Mouse (Mus musculus) heart, embryonic 16.5 days (tissue): ENCODE measurements at regions not wholly inside any gene's neighbourhood (a gene's known extent, or its start where the extent isn't known, plus 50 kb on each side); places are given as distances from the start of the nearest gene placed in this dataset.

Experiments used
- ATAC-seq: fragments of 200-750 bp; cut with Nextera tagmentation; replicated peaks from 2 replicates; pipeline ENCODE4 v1.8.0; 2017; ENCODE audit warnings: moderate number of reproducible peaks; ENCODE audit not compliant: insufficient read depth, low FRiP score; ENCODE audit errors: extremely low read depth
- H3K27ac ChIP-seq: fragments of 300-500 bp; sonication (generic); 2 replicates; pipeline ENCODE4 v1.5.1; 2014; ENCODE audit warnings: mild to moderate bottlenecking, low read length, control low read depth, moderate library complexity
- H3K27me3 ChIP-seq: fragments of 300-500 bp; sonication (generic); 2 replicates; pipeline ENCODE4 v1.6.1; 2014; ENCODE audit warnings: low read length, mixed read lengths; ENCODE audit not compliant: control insufficient read depth, insufficient read depth
- H3K36me3 ChIP-seq: fragments of 300-500 bp; sonication (generic); 2 replicates; pipeline ENCODE4 v1.6.1; 2014; ENCODE audit not compliant: control insufficient read depth, insufficient read depth
- H3K4me1 ChIP-seq: fragments of 300-500 bp; sonication (generic); 2 replicates; pipeline ENCODE4 v1.6.1; 2014; ENCODE audit warnings: low read length, mixed read lengths; ENCODE audit not compliant: control insufficient read depth, insufficient read depth
- H3K4me2 ChIP-seq: fragments of 300-500 bp; sonication (generic); 2 replicates; pipeline ENCODE4 v1.6.1; 2014; ENCODE audit warnings: low read depth, mild to moderate bottlenecking, control low read depth, low read length
- H3K4me3 ChIP-seq: fragments of 300-500 bp; sonication (generic); 2 replicates; pipeline ENCODE4 v1.5.1; 2014; ENCODE audit warnings: mild to moderate bottlenecking, control low read depth, low read length
- H3K9ac ChIP-seq: fragments of 300-500 bp; sonication (generic); 2 replicates; pipeline ENCODE4 v1.6.1; 2014; ENCODE audit warnings: low read length, control low read depth
- H3K9me3 ChIP-seq: fragments of 300-500 bp; sonication (generic); replicated peaks from 2 replicates; pipeline ENCODE4 v1.6.1; 2016; ENCODE audit warnings: low read length; ENCODE audit not compliant: control insufficient read depth
- WGBS: fragments of 180-500 bp; shearing (Covaris S2); extraction: QIAGEN DNeasy Blood & Tissue Kit; methylation state at CpG from one replicate; pipeline ENCODE4 v1.1.7; 2014; 5-methylcytosine and 5-hydroxymethylcytosine counted together

DNA sequence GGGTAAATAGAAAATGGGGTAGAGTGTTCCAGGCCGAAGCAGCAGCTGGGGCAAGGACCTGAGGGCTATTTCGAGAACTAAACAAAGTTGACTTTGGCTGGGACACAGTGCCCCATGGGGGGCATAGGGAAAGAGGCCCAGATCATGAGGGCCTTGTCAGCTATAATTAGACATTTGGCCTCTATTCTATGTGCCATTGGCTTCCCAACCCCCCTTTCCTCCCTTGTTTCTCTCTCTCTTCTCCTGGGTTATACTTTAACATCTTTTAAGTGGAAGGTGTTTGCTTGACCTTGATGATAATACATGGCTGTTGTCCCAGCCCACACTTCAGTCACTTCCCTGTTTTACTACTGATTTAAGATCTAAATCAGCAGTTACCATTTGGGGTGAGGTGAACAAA lies 231.8 kb upstream of the Jun start:
- H3K9ac ChIP-seq: no peak overlapping the region
- H3K4me3 ChIP-seq: no peak overlapping the region
- H3K27ac ChIP-seq: no peak overlapping the region
- H3K9me3 ChIP-seq: no peaks in the 10 kb centered on the region
- peak; percentile 73 for ATAC-seq
- no peak overlapping the region for H3K4me2 ChIP-seq
- no peaks in the 10 kb centered on the region for H3K27me3 ChIP-seq
- WGBS: 31% methylated on average over 2 of the region's 2 CpGs
- H3K4me1 ChIP-seq: peaks cover 15% of the 10 kb centered on the region
- H3K36me3 ChIP-seq: no peaks in the 10 kb centered on the region

DNA sequence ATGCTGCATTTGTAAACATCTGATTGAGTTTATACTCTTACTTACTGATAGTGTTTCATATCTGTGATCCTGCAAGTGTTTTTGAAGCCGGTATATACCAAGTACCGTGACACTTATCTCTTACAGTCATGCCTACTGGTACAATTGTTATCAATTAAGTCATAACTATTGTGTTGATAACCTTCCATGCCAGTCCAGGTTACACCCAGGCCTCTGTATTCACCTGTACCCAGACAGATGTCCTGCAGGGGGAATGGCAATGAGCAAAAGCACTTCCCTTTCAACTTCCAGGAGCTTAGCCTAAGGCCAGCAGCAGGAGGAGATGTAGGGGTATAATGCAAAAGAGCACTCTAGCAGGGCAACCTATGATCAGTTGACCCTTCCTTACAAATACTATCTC lies 232.2 kb upstream of the Jun start:
- no peak for ATAC-seq
- Histone ChIP-seq H3K4me3 (no peak overlapping the region), H3K4me1 (peaks cover 15% of the 10 kb centered on the region), H3K27ac (0 out of 2 replicates have a peak overlapping the region, but pooled peaks have one; percentile 11), H3K9me3 (no peaks in the 10 kb centered on the region), H3K36me3 (no peaks in the 10 kb centered on the region), H3K4me2 (no peak overlapping the region), H3K27me3 (no peaks in the 10 kb centered on the region), H3K9ac (no peak overlapping the region)
- WGBS: 47% methylated on average over 2 of the region's 2 CpGs

DNA sequence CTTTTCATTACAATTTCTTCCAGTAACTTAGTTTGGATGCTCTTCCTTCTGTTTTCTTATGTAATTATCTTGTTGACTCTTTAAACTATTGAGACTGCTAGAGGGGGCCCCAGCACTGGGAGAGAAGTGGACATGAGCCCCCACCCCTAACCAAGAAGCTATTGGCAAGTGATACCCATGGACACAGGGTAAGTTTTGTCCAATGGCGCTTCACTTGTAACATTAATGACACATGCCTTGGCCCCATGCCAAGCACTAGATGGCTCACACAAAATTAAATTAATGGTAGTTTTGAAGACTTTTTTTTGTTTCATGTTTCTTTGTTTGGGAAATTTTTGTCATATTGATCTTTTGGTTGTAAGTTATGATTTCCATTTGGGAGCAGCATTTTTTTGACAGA lies 232.7 kb upstream of the Jun start:
- Histone ChIP-seq H3K36me3 (no peaks in the 10 kb centered on the region), H3K27ac (no peak overlapping the region), H3K4me2 (no peak overlapping the region), H3K9me3 (no peaks in the 10 kb centered on the region), H3K9ac (no peak overlapping the region), H3K27me3 (no peaks in the 10 kb centered on the region), H3K4me1 (peaks cover 15% of the 10 kb centered on the region), H3K4me3 (no peak overlapping the region)
- WGBS: 86% methylated on average over 1 of the region's 1 CpGs
- ATAC-seq: no peak

DNA sequence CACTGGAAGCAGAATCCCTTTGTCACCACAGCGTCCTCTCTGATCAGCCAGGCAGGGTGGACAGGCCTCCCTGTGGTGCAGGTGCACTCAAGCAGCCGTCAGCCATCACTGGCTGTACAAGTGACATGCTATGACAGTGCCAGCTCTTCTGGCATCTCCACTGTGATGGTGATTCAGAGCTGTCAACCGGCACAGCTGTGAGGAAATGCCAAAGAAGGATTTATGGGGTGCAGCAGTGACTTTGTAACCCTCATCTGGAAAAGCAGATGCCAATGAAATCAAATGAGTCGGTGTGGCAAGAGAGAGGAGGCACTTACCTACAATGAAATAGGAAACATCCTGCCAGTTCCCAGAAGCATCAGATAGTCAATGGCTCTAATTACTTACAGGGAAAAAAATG lies 238.3 kb upstream of the Jun start:
- no peak for ATAC-seq
- Histone ChIP-seq H3K4me3 (no peak overlapping the region), H3K4me2 (no peak overlapping the region), H3K27ac (no peak overlapping the region), H3K4me1 (peaks cover 8% of the 10 kb centered on the region), H3K9me3 (no peaks in the 10 kb centered on the region), H3K36me3 (no peaks in the 10 kb centered on the region), H3K9ac (no peak overlapping the region), H3K27me3 (no peaks in the 10 kb centered on the region)
- 44% methylated on average over 4 of the region's 4 CpGs for WGBS

DNA sequence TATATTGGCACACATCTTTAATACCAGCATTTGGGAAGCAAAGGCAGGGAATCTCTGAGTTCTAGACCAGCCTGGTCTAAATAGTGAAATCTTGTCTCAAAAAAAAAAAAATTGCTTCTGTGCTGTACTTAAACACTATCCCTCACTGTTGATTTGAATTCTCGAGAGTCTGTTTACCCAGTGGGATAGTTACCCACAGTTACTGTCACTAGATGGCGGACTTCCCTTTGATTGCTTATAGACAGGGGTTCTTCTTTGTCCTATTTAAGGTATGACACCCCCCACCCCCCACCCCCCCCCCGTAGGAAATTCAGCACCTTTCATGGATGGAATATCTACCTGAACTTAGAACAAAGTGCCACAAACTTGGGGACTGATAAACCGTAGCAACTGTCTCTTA lies 242.1 kb upstream of the Jun start:
- Histone ChIP-seq H3K36me3 (no peaks in the 10 kb centered on the region), H3K27ac (no peak overlapping the region), H3K4me3 (no peak overlapping the region), H3K4me1 (peaks cover 3% of the 10 kb centered on the region; the same call in 1 of the 2 replicates), H3K9me3 (no peaks in the 10 kb centered on the region), H3K4me2 (no peak overlapping the region), H3K27me3 (no peaks in the 10 kb centered on the region), H3K9ac (no peak overlapping the region)
- 47% methylated on average over 4 of the region's 4 CpGs for WGBS
- no peak for ATAC-seq

DNA sequence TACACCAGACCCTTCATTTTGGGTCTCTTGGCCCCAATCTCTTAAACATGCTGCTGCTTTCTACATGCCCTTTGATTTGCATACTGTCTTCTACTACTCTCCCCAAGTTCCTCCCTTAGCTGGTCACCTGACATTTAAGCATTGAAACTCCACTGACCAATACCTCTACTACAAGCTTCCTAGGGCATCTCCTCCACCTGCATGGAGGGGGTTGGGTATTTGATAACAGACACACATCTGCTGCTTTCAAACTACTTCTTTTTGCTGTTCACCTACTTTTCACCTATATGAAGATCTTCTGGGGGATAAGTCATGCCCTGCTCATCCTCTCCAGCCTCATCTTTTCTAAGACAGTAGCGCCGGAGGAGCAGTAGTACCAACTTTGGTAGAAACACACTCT lies 249.9 kb upstream of the Jun start:
- Histone ChIP-seq H3K36me3 (no peaks in the 10 kb centered on the region), H3K4me2 (no peak overlapping the region), H3K9ac (no peak overlapping the region), H3K9me3 (no peaks in the 10 kb centered on the region), H3K27me3 (no peaks in the 10 kb centered on the region), H3K4me1 (no peaks in the 10 kb centered on the region), H3K4me3 (no peak overlapping the region), H3K27ac (no peak overlapping the region)
- ATAC-seq: no peak
- 97% methylated on average over 2 of the region's 2 CpGs for WGBS

DNA sequence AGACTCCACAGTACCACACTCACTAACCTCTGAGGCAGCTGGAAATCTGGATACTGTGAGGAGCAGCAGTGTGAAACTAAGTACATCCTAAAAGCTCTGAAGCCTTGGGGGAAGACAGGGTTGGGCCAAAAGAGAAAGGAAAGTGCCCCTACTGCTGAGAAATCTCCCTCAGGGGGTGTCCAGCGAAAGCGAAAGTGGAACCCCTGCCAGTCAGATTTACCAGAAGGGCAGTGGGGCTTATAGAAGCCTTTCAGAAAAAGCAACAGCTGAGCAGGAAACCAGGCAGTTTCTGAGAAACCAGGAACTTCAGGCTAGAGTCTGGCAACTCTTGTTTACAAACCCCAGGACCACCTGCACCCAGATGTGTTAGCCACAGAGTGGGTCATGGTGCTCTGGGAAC lies 251.3 kb upstream of the Jun start:
- no peaks in the 10 kb centered on the region for H3K9me3 ChIP-seq
- no peak overlapping the region for H3K27ac ChIP-seq
- ATAC-seq: peak; percentile 23; the same call in 1 of the 2 replicates
- no peaks in the 10 kb centered on the region for H3K36me3 ChIP-seq
- H3K4me1 ChIP-seq: peaks cover 2% of the 10 kb centered on the region
- WGBS: 56% methylated on average over 2 of the region's 2 CpGs
- no peak overlapping the region for H3K9ac ChIP-seq
- no peak overlapping the region for H3K4me3 ChIP-seq
- H3K27me3 ChIP-seq: no peaks in the 10 kb centered on the region
- no peak overlapping the region for H3K4me2 ChIP-seq

DNA sequence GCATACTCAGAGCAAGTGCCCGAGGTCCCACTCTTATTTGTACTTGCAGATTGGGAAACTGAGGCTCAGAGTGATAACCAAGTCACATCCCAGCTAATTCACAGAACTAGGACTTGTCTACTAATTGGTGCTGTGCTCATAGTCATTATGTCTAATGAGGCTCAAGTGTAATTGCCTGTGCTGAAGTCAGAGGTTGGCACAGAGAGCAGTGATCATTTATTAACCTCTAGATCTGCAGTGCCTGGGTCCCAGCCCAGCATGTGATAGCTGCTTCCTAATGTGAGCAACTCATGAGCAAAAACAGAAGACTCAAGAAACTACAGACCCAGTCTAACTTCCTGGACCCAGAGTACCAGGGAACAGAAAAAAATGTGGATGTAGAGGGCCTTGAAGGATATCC lies 252.0 kb upstream of the Jun start:
- no peaks in the 10 kb centered on the region for H3K27me3 ChIP-seq
- H3K9ac ChIP-seq: no peak overlapping the region
- peaks cover 5% of the 10 kb centered on the region for H3K4me1 ChIP-seq
- no peak overlapping the region for H3K4me2 ChIP-seq
- no peaks in the 10 kb centered on the region for H3K36me3 ChIP-seq
- no peaks in the 10 kb centered on the region for H3K9me3 ChIP-seq
- no peak for ATAC-seq
- no peak overlapping the region for H3K27ac ChIP-seq
- 77% methylated on average over 1 of the region's 1 CpGs for WGBS
- H3K4me3 ChIP-seq: no peak overlapping the region

DNA sequence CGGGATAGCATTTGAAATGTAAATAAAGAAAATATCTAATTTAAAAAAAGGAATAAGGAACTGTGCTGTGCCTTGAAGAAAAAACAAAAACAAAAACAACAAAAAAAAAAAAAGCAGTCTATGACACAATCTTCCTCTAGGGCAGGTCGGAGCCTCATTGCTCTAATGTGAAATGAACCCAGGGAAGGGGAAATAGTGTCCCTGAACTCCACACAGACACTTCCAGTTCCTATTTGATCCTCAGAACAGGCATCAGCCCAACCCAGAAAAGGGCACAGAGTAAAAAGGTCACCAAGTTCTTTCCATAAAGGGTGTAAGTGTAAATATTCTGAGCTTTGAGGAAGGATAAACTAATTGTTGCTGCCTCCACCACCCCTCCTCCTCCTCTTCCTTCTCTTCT lies 250.2 kb upstream of the Fggy start:
- 82% methylated on average over 2 of the region's 2 CpGs for WGBS
- H3K27ac ChIP-seq: no peak overlapping the region
- no peaks in the 10 kb centered on the region for H3K36me3 ChIP-seq
- no peaks in the 10 kb centered on the region for H3K27me3 ChIP-seq
- H3K9me3 ChIP-seq: no peaks in the 10 kb centered on the region
- H3K4me2 ChIP-seq: no peak overlapping the region
- no peak overlapping the region for H3K4me3 ChIP-seq
- no peak for ATAC-seq
- H3K9ac ChIP-seq: no peak overlapping the region
- H3K4me1 ChIP-seq: peaks cover 5% of the 10 kb centered on the region

DNA sequence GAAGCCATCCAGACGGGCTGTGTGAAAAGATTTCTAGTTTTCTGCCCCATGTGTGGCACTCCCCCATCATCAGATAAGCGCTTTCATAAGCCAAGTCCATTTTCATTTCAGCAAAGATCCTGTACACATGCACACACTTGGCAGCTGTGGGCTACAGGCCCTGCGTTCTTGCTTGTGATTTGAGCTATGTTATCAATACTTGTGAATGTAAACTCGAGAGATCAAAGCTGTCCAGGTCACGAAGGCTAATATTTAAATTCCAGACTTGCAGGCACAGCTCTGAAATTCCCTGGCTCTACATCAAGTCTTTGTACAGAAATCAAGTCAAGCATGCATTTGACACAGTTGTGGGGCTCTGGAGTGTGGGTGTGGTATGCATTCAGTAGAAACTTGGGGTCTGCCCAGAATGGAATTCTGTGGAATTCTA lies 248.8 kb upstream of the Fggy start:
- H3K4me1 ChIP-seq: peaks cover 5% of the 10 kb centered on the region
- no peak for ATAC-seq
- no peak overlapping the region for H3K4me3 ChIP-seq
- no peak overlapping the region for H3K27ac ChIP-seq
- no peaks in the 10 kb centered on the region for H3K9me3 ChIP-seq
- H3K4me2 ChIP-seq: no peak overlapping the region
- no peaks in the 10 kb centered on the region for H3K36me3 ChIP-seq
- H3K9ac ChIP-seq: no peak overlapping the region
- H3K27me3 ChIP-seq: no peaks in the 10 kb centered on the region
- 37% methylated on average over 5 of the region's 5 CpGs for WGBS
